Mouse (Mus musculus) c-Kit-positive CD71-positive TER-119-negative erythroid progenitor cells, embryonic 14.5 days (primary cell): ENCODE measurements around the gene Samd4b.
"Not testable (repeated sequence)": the region's sequence is repeated elsewhere in the genome, so short reads cannot be mapped to it uniquely, and the experiment has no call there.

Source experiments
- DNase-seq: peaks from one replicate; pipeline ENCODE4 v3.0.0-alpha.2; 2013; ENCODE audit warnings: low read depth

Samd4b gene

GRCm38 (mm10) chr7:28597642-28598446 lies at the start of gene Samd4b, which contains the start of gene Pak4:
TSS of gene Samd4b (minus strand) at chr7:28598144.
TSS of gene Pak4 (minus strand) at chr7:28598185.
- DNase-seq: peak; percentile 98

- DNase-seq: no peak
Observed at GRCm38 (mm10) chr7:28647016-28647415, 49.1 kb upstream of the Samd4b start.

- no peak for DNase-seq
Observed at GRCm38 (mm10) chr7:28645947-28646475, 48.1 kb upstream of the Samd4b start.

GRCm38 (mm10) chr7:28645366-28645765 lies 47.4 kb upstream of the Samd4b start:
- DNase-seq: no peak

GRCm38 (mm10) chr7:28641546-28641945 lies 43.6 kb upstream of the Samd4b start:
- DNase-seq: no peak

GRCm38 (mm10) chr7:28637511-28637910 lies 39.6 kb upstream of the Samd4b start:
- no peak for DNase-seq

- DNase-seq: no peak
Observed at GRCm38 (mm10) chr7:28634128-28634527, 36.2 kb upstream of the Samd4b start.

- no peak for DNase-seq
Observed at GRCm38 (mm10) chr7:28631073-28631472, 33.1 kb upstream of the Samd4b start, which contains the start of gene Acp7. TSS of gene Acp7 (minus strand) at chr7:28631332.

GRCm38 (mm10) chr7:28624791-28625190 lies 26.8 kb upstream of the Samd4b start:
- no peak for DNase-seq

- DNase-seq: no peak
Observed at GRCm38 (mm10) chr7:28619098-28619715, 21.3 kb upstream of the Samd4b start.

GRCm38 (mm10) chr7:28605951-28606350 lies 8.0 kb upstream of the Samd4b start:
- no peak for DNase-seq

- DNase-seq: not testable (repeated sequence)
Observed at GRCm38 (mm10) chr7:28603788-28604187, 5.8 kb upstream of the Samd4b start.

- no peak for DNase-seq
Observed at GRCm38 (mm10) chr7:28603136-28603535, 5.2 kb upstream of the Samd4b start.

- DNase-seq: no peak
Observed at GRCm38 (mm10) chr7:28601668-28602067, 3.7 kb upstream of the Samd4b start.

- peak; percentile 70 for DNase-seq
Observed at GRCm38 (mm10) chr7:28601029-28601428, 3.1 kb upstream of the Samd4b start.

GRCm38 (mm10) chr7:28598951-28599350 lies 1.0 kb upstream of the Samd4b start:
- DNase-seq: no peak

- no peak for DNase-seq
Observed at GRCm38 (mm10) chr7:28597277-28597570, 720 bp downstream of the Samd4b start.

GRCm38 (mm10) chr7:28596436-28597276 lies 1.3 kb downstream of the Samd4b start:
- DNase-seq: peak; percentile 96

GRCm38 (mm10) chr7:28595751-28596435 lies 2.1 kb downstream of the Samd4b start:
- DNase-seq: no peak

- DNase-seq: no peak
Observed at GRCm38 (mm10) chr7:28593206-28594111, 4.5 kb downstream of the Samd4b start.

- no peak for DNase-seq
Observed at GRCm38 (mm10) chr7:28591862-28592261, 6.1 kb downstream of the Samd4b start.
